Mouse (Mus musculus): ENCODE results near the gene Psip1. TPM values are rescaled to one million over a fixed set of nuclear protein-coding genes. Genes with fewer than 3 reads are reported as not detected.
"Not testable (repeated sequence)": the region's sequence is repeated elsewhere in the genome, so short reads cannot be mapped to it uniquely, and the experiment has no call there.

The Psip1 gene
- total RNA-seq, 1 experiment: 90.5 TPM

GRCm38 (mm10) chr4:83501037-83501430 is 14.8 kb upstream of the Psip1 start:
- no peaks in the 10 kb centered on the region for H3K9me3 ChIP-seq (ENCODE audit: control insufficient read depth, insufficient read depth, low read depth, low read length)
- no peaks in the 10 kb centered on the region for H3K36me3 ChIP-seq (ENCODE audit: control insufficient read depth, insufficient read depth, low read length, poor library complexity, severe bottlenecking)
- no peak for DNase-seq (ENCODE audit: low read depth, low spot score)
- peak overlapping the region in 1 of 2 experiments; percentile 59; a peak in 2 of 4 replicates for H3K4me3 ChIP-seq (ENCODE audit: insufficient read depth in 1 of 2, low read depth in 1 of 2, low read length in 2 of 2, poor library complexity in 1 of 2, severe bottlenecking in 1 of 2)
- no peak for TF ChIP-seq MAFK (IDR thresholded peaks at IDR 0.05; ENCODE audit: insufficient read depth, low read depth, low read length)
- in situ Hi-C loops (cut with MboI; ENCODE audit: low sequenced_read_pairs in 2 of 2, unreplicated experiment in 2 of 2): no loop called here
- no peak overlapping the region for H3K9ac ChIP-seq (ENCODE audit: insufficient read depth, low read depth, low read length, poor library complexity, severe bottlenecking)
- H3K27ac ChIP-seq (ENCODE audit: insufficient read depth, low read depth, low read length, poor library complexity, severe bottlenecking): peak overlapping the region; percentile 57
- H3K4me1 ChIP-seq (ENCODE audit: control insufficient read depth in 2 of 2, insufficient read depth in 2 of 2, low read length in 2 of 2, poor library complexity in 1 of 2): peaks cover 0 to 9% of the 10 kb centered on the region in 2 experiments; a peak in 1 of 4 replicates

DNA sequence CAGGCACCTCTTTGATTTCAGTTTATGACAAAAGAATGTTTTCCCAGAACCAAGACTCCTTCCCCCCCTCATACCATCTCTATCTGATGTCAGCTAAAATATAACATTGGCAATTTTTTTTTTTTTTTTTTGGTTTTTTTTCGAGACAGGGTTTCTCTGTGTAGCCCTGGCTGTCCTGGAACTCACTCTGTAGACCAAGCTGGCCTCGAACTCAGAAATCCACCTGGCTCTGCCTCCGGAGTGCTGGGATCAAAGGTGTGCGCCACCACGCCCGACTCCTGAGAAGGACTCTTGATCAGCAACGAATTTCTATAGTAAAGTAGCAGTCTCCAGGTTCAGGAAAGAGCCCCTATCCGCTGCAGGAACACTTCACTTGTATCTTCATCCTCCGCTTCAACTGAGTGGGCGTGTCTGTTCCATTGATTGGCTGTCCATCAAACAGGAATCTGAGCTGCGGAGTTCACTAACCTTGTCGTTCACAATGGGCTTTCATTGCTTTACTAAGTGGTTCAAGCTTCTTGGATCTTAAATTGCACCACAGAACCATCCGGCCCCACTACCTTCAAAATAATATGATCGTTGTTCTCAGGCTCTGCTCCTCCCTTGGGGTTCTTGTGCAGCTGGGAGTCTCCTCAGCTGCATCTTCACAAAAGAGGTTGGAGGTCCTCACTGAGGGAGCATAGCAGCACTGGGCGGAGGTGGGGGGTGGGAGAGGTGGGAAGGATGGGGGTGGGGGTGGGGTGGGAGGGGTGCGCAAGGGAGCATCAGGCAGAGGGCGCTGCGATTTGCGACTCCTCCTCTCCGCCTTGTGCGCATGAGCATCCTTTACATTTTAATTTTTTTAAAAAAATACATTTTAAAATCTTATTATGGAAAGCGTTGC is 14.1 kb upstream of the Psip1 start:
- Histone ChIP-seq H3K36me3 (ENCODE audit: control insufficient read depth, insufficient read depth, low read length, poor library complexity, severe bottlenecking) (no peaks in the 10 kb centered on the region), H3K27ac (ENCODE audit: insufficient read depth, low read depth, low read length, poor library complexity, severe bottlenecking) (peak overlapping the region; percentile 78; the same call in 1 of the 2 replicates), H3K9ac (ENCODE audit: insufficient read depth, low read depth, low read length, poor library complexity, severe bottlenecking) (0 out of 2 replicates have a peak overlapping the region, but pooled peaks have one; percentile 35), H3K9me3 (ENCODE audit: control insufficient read depth, insufficient read depth, low read depth, low read length) (no peaks in the 10 kb centered on the region), H3K4me3 (ENCODE audit: insufficient read depth in 1 of 2, low read depth in 1 of 2, low read length in 2 of 2, poor library complexity in 1 of 2, severe bottlenecking in 1 of 2) (peak overlapping the region; percentile 57 to 63), H3K4me1 (ENCODE audit: control insufficient read depth in 2 of 2, insufficient read depth in 2 of 2, low read length in 2 of 2, poor library complexity in 1 of 2) (peaks cover 0 to 9% of the 10 kb centered on the region in 2 experiments; a peak in 1 of 4 replicates)
- peak; percentile 57 for DNase-seq (ENCODE audit: low read depth, low spot score)
- in situ Hi-C loops (cut with MboI; ENCODE audit: low sequenced_read_pairs in 2 of 2, unreplicated experiment in 2 of 2): no loop called here
- TF ChIP-seq HCFC1 (IDR thresholded peaks at IDR 0.05; ENCODE audit: borderline replicate concordance, insufficient read depth, low read length) (no peak), CHD2 (IDR thresholded peaks at IDR 0.05; ENCODE audit: low read depth, low read length) (no peak), ZC3H11A (IDR thresholded peaks at IDR 0.05; ENCODE audit: borderline replicate concordance, low read depth, low read length) (no peak), MAFK (IDR thresholded peaks at IDR 0.05; ENCODE audit: insufficient read depth, low read depth, low read length) (no peak), ZNF384 (IDR thresholded peaks at IDR 0.05; ENCODE audit: low read depth, low read length) (no peak)

- H3K36me3 ChIP-seq (ENCODE audit: control insufficient read depth, insufficient read depth, low read length, poor library complexity, severe bottlenecking); in situ Hi-C loops (cut with MboI; ENCODE audit: low sequenced_read_pairs in 2 of 2, unreplicated experiment in 2 of 2); H3K4me1 ChIP-seq (ENCODE audit: control insufficient read depth in 2 of 2, insufficient read depth in 2 of 2, low read length in 2 of 2, poor library complexity in 1 of 2); H3K9me3 ChIP-seq (ENCODE audit: control insufficient read depth, insufficient read depth, low read depth, low read length); H3K4me3 ChIP-seq (ENCODE audit: insufficient read depth in 1 of 2, low read depth in 1 of 2, low read length in 2 of 2, poor library complexity in 1 of 2, severe bottlenecking in 1 of 2); DNase-seq (ENCODE audit: low read depth, low spot score); H3K9ac ChIP-seq (ENCODE audit: insufficient read depth, low read depth, low read length, poor library complexity, severe bottlenecking); H3K27ac ChIP-seq (ENCODE audit: insufficient read depth, low read depth, low read length, poor library complexity, severe bottlenecking): not testable (repeated sequence)
These were observed 10.8 kb upstream of the Psip1 start for GRCm38 (mm10) chr4:83497013-83497412.

DNA sequence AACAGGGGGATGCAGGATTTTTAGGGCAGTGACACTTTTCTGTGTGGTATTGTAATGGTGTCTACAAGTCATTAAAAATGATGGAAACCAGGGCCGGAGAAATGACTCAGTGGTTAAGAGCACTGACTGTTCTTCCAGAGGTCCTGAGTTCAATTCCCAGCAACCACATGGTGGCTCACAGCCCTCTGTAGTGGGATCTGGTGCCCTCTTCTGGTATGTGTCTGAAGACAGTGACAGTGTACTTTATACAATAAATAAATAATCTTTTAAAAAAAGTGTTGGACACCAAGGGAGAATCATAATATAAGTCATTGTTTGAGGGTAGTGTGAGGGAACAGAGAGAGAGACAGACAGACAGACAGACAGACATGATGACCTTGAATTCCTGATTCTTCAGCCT is 6.9 kb upstream of the Psip1 start:
- no peak overlapping the region for H3K4me3 ChIP-seq (ENCODE audit: insufficient read depth in 1 of 2, low read depth in 1 of 2, low read length in 2 of 2, poor library complexity in 1 of 2, severe bottlenecking in 1 of 2)
- TF ChIP-seq ZNF384 (IDR thresholded peaks at IDR 0.05; ENCODE audit: low read depth, low read length): no peak
- no peak for TF ChIP-seq ZC3H11A (IDR thresholded peaks at IDR 0.05; ENCODE audit: borderline replicate concordance, low read depth, low read length)
- TF ChIP-seq CHD2 (IDR thresholded peaks at IDR 0.05; ENCODE audit: low read depth, low read length): no peak
- no peak for TF ChIP-seq MAFK (IDR thresholded peaks at IDR 0.05; ENCODE audit: insufficient read depth, low read depth, low read length)
- TF ChIP-seq HCFC1 (IDR thresholded peaks at IDR 0.05; ENCODE audit: borderline replicate concordance, insufficient read depth, low read length): no peak
- H3K9me3 ChIP-seq (ENCODE audit: control insufficient read depth, insufficient read depth, low read depth, low read length): no peaks in the 10 kb centered on the region
- H3K9ac ChIP-seq (ENCODE audit: insufficient read depth, low read depth, low read length, poor library complexity, severe bottlenecking): no peak overlapping the region
- H3K36me3 ChIP-seq (ENCODE audit: control insufficient read depth, insufficient read depth, low read length, poor library complexity, severe bottlenecking): no peaks in the 10 kb centered on the region
- DNase-seq (ENCODE audit: low read depth, low spot score): no peak
- in situ Hi-C loops (cut with MboI; ENCODE audit: low sequenced_read_pairs in 2 of 2, unreplicated experiment in 2 of 2): no loop called here
- peaks cover 3% of the 10 kb centered on the region in 2 experiments; a peak in 3 of 4 replicates for H3K4me1 ChIP-seq (ENCODE audit: control insufficient read depth in 2 of 2, insufficient read depth in 2 of 2, low read length in 2 of 2, poor library complexity in 1 of 2)
- H3K27ac ChIP-seq (ENCODE audit: insufficient read depth, low read depth, low read length, poor library complexity, severe bottlenecking): no peak overlapping the region

- Histone ChIP-seq H3K9ac (ENCODE audit: insufficient read depth, low read depth, low read length, poor library complexity, severe bottlenecking) (no peak overlapping the region; the same call in 1 of the 2 replicates), H3K4me3 (ENCODE audit: insufficient read depth in 1 of 2, low read depth in 1 of 2, low read length in 2 of 2, poor library complexity in 1 of 2, severe bottlenecking in 1 of 2) (0 out of 4 replicates have a peak overlapping the region, but pooled peaks of 1 of the 2 experiments have one; percentile 15), H3K36me3 (ENCODE audit: control insufficient read depth, insufficient read depth, low read length, poor library complexity, severe bottlenecking) (peaks cover 6% of the 10 kb centered on the region), H3K4me1 (ENCODE audit: control insufficient read depth in 2 of 2, insufficient read depth in 2 of 2, low read length in 2 of 2, poor library complexity in 1 of 2) (peaks cover 5 to 9% of the 10 kb centered on the region in 2 experiments), H3K27ac (ENCODE audit: insufficient read depth, low read depth, low read length, poor library complexity, severe bottlenecking) (peak overlapping the region; percentile 72; the same call in 1 of the 2 replicates), H3K9me3 (ENCODE audit: control insufficient read depth, insufficient read depth, low read depth, low read length) (no peaks in the 10 kb centered on the region)
- in situ Hi-C loops (cut with MboI; ENCODE audit: low sequenced_read_pairs in 2 of 2, unreplicated experiment in 2 of 2): no loop called here
- no peak for TF ChIP-seq MAFK (IDR thresholded peaks at IDR 0.05; ENCODE audit: insufficient read depth, low read depth, low read length)
- DNase-seq (ENCODE audit: low read depth, low spot score): no peak
These were observed 2.9 kb upstream of the Psip1 start for GRCm38 (mm10) chr4:83489121-83489520.
